1 mouse cellular context compared by ENCODE assay signal in genomic region chr11:116250898-116251297, GRCm38 (mm10).
TF ChIP-seq lines count a peak whose summit lies in the region.

No protein-coding gene starts in this region.

TF ChIP-seq in myocyte, 11 proteins besides CTCF, POLR2A, EP300 and RAD21 (continued from another document):
- TF ChIP-seq E2F4 (IDR thresholded peaks at IDR 0.05; ENCODE audit: insufficient read depth) (no peak), MAX (IDR thresholded peaks at IDR 0.05; ENCODE audit: low read depth) (no peak), CEBPB (IDR thresholded peaks at IDR 0.05; ENCODE audit: insufficient read depth, poor library complexity, severe bottlenecking) (no peak), SRF (IDR thresholded peaks at IDR 0.05; ENCODE audit: control insufficient read depth, insufficient read length, low read depth) (no peak), REST (IDR thresholded peaks at IDR 0.05; ENCODE audit: insufficient read depth, insufficient read length) (no peak), TCF3 (IDR thresholded peaks at IDR 0.05; ENCODE audit: insufficient read length, low read depth) (peak; percentile 16), POLR2AphosphoS2 (IDR thresholded peaks at IDR 0.05; ENCODE audit: insufficient read length, low read depth) (no peak), MYOG (IDR thresholded peaks at IDR 0.05; ENCODE audit: control insufficient read depth in 1 of 3, insufficient read depth in 1 of 3, insufficient read length in 2 of 3, low read depth in 2 of 3) (peak in 2 of 3 experiments; percentile 59 to 77), USF1 (IDR thresholded peaks at IDR 0.05; ENCODE audit: low read depth) (no peak), MYOD1 (IDR thresholded peaks at IDR 0.05; ENCODE audit: control insufficient read depth in 1 of 3, insufficient read length in 2 of 3, low read depth in 2 of 3) (peak in 2 of 3 experiments; percentile 55 to 60)
